Mouse (Mus musculus) limb, embryonic 10.5 days (tissue): ENCODE results near the gene A730071L15Rik. TPM values are rescaled to one million over a fixed set of nuclear protein-coding genes. Genes with fewer than 3 reads are reported as not detected.
A peak's percentile ranks its signal among the peaks of the same experiment; 100 is the strongest.

Experiments
- DNase-seq: peaks from one replicate; pipeline ENCODE4 v3.0.0-alpha.2; 2017; ENCODE audit warnings: low spot score
- H3K27ac ChIP-seq: fragments of 300-500 bp; sonication (generic); 2 replicates; pipeline ENCODE4 v1.5.1; 2016; ENCODE audit warnings: mild to moderate bottlenecking
- H3K27me3 ChIP-seq: fragments of 300-500 bp; sonication (generic); 2 replicates; pipeline ENCODE4 v1.6.1; 2016; ENCODE audit warnings: low read depth, mild to moderate bottlenecking; ENCODE audit not compliant: poor library complexity, severe bottlenecking
- H3K36me3 ChIP-seq: fragments of 300-500 bp; sonication (generic); 2 replicates; pipeline ENCODE4 v1.6.1; 2016; ENCODE audit warnings: mild to moderate bottlenecking, moderate library complexity
- H3K4me1 ChIP-seq: fragments of 300-500 bp; sonication (generic); 2 replicates; pipeline ENCODE4 v1.6.1; 2016
- H3K4me3 ChIP-seq: fragments of 300-500 bp; sonication (generic); 2 replicates; pipeline ENCODE4 v1.5.1; 2016; ENCODE audit warnings: mild to moderate bottlenecking, moderate library complexity
- H3K9me3 ChIP-seq: fragments of 300-500 bp; sonication (generic); replicated peaks from 2 replicates; pipeline ENCODE4 v1.6.1; 2016; ENCODE audit warnings: mild to moderate bottlenecking
- WGBS: fragments of 180-500 bp; shearing (Covaris S2); methylation state at CpG from one replicate; pipeline ENCODE4 v1.1.7; 2016; 5-methylcytosine and 5-hydroxymethylcytosine counted together
- polyA plus RNA-seq: library from polyadenylated mRNA; unstranded; fragments of >200 nt; fragmentation: Nextera tagmentation; extraction: Ambion mirVana; gene quantifications from 2 replicates; pipeline ENCODE4 v1.2.1, GENCODE M21; 2016

Gene A730071L15Rik
- polyA plus RNA-seq, 1 experiment from 2014 or later: 0.53 TPM

- Histone ChIP-seq H3K4me1 (peaks cover 4% of the 10 kb centered on the region), H3K9me3 (no peaks in the 10 kb centered on the region), H3K4me3 (no peak overlapping the region), H3K27me3 (no peaks in the 10 kb centered on the region), H3K27ac (no peak overlapping the region), H3K36me3 (peaks cover 59% of the 10 kb centered on the region)
- peak; percentile 78 for DNase-seq
- 30% methylated on average over 2 of the region's 2 CpGs for WGBS
Observed at GRCm38 (mm10) chr11:6187878-6188277, 12.0 kb upstream of the A730071L15Rik start.

GRCm38 (mm10) chr11:6196780-6197179, 3.0 kb upstream of the A730071L15Rik start:
- H3K36me3 ChIP-seq: peaks cover 37% of the 10 kb centered on the region
- H3K27ac ChIP-seq: no peak overlapping the region
- WGBS: 92% methylated on average over 8 of the region's 8 CpGs

GRCm38 (mm10) chr11:6198449-6198848, 1.4 kb upstream of the A730071L15Rik start:
- WGBS: 93% methylated on average over 4 of the region's 4 CpGs
- Histone ChIP-seq H3K9me3 (no peaks in the 10 kb centered on the region), H3K4me1 (peaks cover 22% of the 10 kb centered on the region), H3K4me3 (peak overlapping the region; percentile 97), H3K27me3 (no peaks in the 10 kb centered on the region), H3K36me3 (peaks cover 22% of the 10 kb centered on the region; the same call in 1 of the 2 replicates), H3K27ac (no peak overlapping the region)
- DNase-seq: no peak

More at GRCm38 (mm10) chr11:6196780-6197179, 3.0 kb upstream of the A730071L15Rik start:
- H3K4me3 ChIP-seq: no peak overlapping the region
- H3K9me3 ChIP-seq: no peaks in the 10 kb centered on the region
- H3K4me1 ChIP-seq: peaks cover 22% of the 10 kb centered on the region
- H3K27me3 ChIP-seq: no peaks in the 10 kb centered on the region
- DNase-seq: no peak

- H3K9me3 ChIP-seq: no peaks in the 10 kb centered on the region
- peak within 1 kb of the TSS; percentile 97 for H3K4me3 ChIP-seq
- peak; percentile 95 for DNase-seq
- H3K27ac ChIP-seq: peak within 1 kb of the TSS; percentile 97
- H3K36me3 ChIP-seq: peaks cover 14% of the 10 kb centered on the region; the same call in 1 of the 2 replicates
- WGBS: under 1% methylated on average over 39 of the region's 39 CpGs
- H3K27me3 ChIP-seq: no peaks in the 10 kb centered on the region
- peaks cover 22% of the 10 kb centered on the region for H3K4me1 ChIP-seq
Observed at GRCm38 (mm10) chr11:6200087-6200569, 299 bp downstream of the A730071L15Rik start, which contains the start of gene Nudcd3. Gene Nudcd3, minus strand, starts transcription at chr11:6200415.

DNA sequence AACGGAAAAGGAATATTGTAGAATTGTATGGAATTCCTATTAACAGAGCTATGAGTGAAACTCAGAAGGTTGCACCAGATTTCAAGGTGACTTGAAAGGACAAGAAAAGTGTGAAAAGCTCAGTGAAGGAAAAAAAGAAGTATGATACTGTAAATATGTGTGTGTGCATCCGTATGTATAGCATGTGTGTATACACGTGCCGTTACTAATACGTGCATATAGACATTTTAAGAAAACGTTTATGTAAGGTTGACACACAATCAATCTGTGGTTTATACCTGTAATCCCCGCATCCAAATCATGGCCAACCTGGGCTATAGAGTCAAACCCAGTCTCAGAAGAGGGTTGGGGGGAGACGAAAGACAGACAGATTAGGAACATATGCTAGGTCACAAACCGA, 741 bp downstream of the A730071L15Rik start:
- Histone ChIP-seq H3K4me3 (peak overlapping the region; percentile 97), H3K27me3 (no peaks in the 10 kb centered on the region), H3K36me3 (peaks cover 12% of the 10 kb centered on the region; the same call in 1 of the 2 replicates), H3K9me3 (no peaks in the 10 kb centered on the region), H3K27ac (peak overlapping the region; percentile 97), H3K4me1 (peaks cover 22% of the 10 kb centered on the region)
- no peak for DNase-seq
- 25% methylated on average over 9 of the region's 9 CpGs for WGBS

GRCm38 (mm10) chr11:6207090-6207489, 7.3 kb downstream of the A730071L15Rik start:
- no peak for DNase-seq
- no peak overlapping the region for H3K4me3 ChIP-seq
- 87% methylated on average over 2 of the region's 2 CpGs for WGBS
- H3K9me3 ChIP-seq: no peaks in the 10 kb centered on the region; the same call in 1 of the 2 replicates
- no peaks in the 10 kb centered on the region for H3K36me3 ChIP-seq
- no peaks in the 10 kb centered on the region for H3K4me1 ChIP-seq
- no peaks in the 10 kb centered on the region for H3K27me3 ChIP-seq
- no peak overlapping the region for H3K27ac ChIP-seq

DNA sequence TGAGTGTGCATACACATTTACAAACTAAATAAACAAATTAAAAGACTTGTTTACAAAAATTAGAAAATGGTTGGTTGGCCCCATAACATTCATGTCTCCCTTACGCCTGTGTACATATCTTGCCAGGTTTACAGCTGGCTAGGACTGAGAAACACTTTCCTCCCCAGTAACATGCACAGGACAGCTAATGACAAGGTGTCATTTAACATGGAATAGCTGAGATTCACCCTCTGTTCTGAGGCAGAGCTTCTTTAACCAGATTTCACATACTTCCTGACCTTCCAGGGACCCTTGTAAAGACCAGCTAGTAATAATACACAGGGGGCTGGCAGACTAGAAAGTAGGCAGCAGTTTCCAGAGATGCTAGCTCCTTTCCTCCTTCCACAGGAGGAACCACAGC, 8.3 kb downstream of the A730071L15Rik start:
- no peak for DNase-seq

GRCm38 (mm10) chr11:6216834-6217233, 17.0 kb downstream of the A730071L15Rik start:
- 71% methylated on average over 3 of the region's 3 CpGs for WGBS
- no peak overlapping the region for H3K27ac ChIP-seq
- DNase-seq: no peak

More for the DNA sequence above, 8.3 kb downstream of the A730071L15Rik start:
- Histone ChIP-seq H3K27ac (no peak overlapping the region), H3K4me3 (no peak overlapping the region), H3K36me3 (no peaks in the 10 kb centered on the region), H3K4me1 (no peaks in the 10 kb centered on the region), H3K9me3 (no peaks in the 10 kb centered on the region; the same call in 1 of the 2 replicates), H3K27me3 (no peaks in the 10 kb centered on the region)
- 87% methylated on average over 1 of the region's 1 CpGs for WGBS

GRCm38 (mm10) chr11:6218189-6218896, 18.5 kb downstream of the A730071L15Rik start:
- H3K4me1 ChIP-seq: no peaks in the 10 kb centered on the region; the same call in 1 of the 2 replicates
- 80% methylated on average over 11 of the region's 11 CpGs for WGBS
- H3K4me3 ChIP-seq: no peak overlapping the region
- no peaks in the 10 kb centered on the region for H3K27me3 ChIP-seq
- no peak for DNase-seq
- no peak overlapping the region for H3K27ac ChIP-seq
- H3K9me3 ChIP-seq: no peaks in the 10 kb centered on the region
- no peaks in the 10 kb centered on the region for H3K36me3 ChIP-seq

More at GRCm38 (mm10) chr11:6216834-6217233, 17.0 kb downstream of the A730071L15Rik start:
- no peaks in the 10 kb centered on the region for H3K36me3 ChIP-seq
- no peaks in the 10 kb centered on the region for H3K9me3 ChIP-seq
- H3K27me3 ChIP-seq: no peaks in the 10 kb centered on the region
- no peak overlapping the region for H3K4me3 ChIP-seq
- no peaks in the 10 kb centered on the region for H3K4me1 ChIP-seq

DNA sequence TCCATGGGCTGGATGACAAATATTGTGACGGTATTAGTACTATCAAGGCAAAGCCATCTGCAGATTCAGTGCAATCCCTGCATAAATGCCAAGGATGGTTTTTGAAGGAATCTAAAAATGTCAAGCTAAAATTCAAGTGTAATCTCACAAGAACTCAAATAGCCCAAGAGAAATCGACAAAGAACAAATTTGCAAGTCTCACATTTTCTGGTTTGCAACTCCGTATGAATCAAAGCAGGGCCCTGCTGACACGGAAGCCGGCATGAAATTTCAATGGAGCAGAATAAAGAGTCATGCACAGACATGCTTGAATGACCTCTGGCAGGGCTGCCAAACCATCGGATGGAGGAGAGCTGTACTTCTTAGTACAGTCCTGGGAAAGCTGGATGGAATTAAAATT, 20.1 kb downstream of the A730071L15Rik start:
- H3K27ac ChIP-seq: no peak overlapping the region
- no peaks in the 10 kb centered on the region for H3K36me3 ChIP-seq
- H3K4me1 ChIP-seq: no peaks in the 10 kb centered on the region; the same call in 1 of the 2 replicates
- H3K27me3 ChIP-seq: no peaks in the 10 kb centered on the region
- no peaks in the 10 kb centered on the region for H3K9me3 ChIP-seq
- WGBS: 91% methylated on average over 6 of the region's 6 CpGs
- H3K4me3 ChIP-seq: no peak overlapping the region
- DNase-seq: no peak

DNA sequence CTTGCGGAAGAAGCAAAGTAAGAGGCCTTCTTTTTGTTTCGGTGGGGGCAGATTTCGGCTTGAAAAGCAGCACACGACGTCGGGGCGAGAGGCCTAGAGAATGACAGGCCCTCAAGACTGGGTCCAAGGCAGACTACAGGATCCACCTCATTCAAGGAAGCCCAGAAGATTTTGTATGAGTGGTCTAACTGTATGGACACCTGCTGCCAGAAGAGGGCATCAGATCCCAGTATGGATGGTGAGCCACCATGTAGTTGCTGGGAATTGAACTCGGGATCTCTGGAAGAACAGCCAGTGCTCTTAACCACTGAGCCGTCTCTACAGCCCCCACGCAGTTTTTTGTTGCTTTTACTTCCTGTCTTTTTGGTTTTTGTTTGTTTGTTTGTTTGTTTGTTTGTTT, 22.4 kb downstream of the A730071L15Rik start:
- H3K4me1 ChIP-seq: no peaks in the 10 kb centered on the region; the same call in 1 of the 2 replicates
- no peak for DNase-seq
- H3K27me3 ChIP-seq: no peaks in the 10 kb centered on the region
- WGBS: 92% methylated on average over 10 of the region's 10 CpGs
- H3K27ac ChIP-seq: no peak overlapping the region
- no peak overlapping the region for H3K4me3 ChIP-seq
- H3K36me3 ChIP-seq: no peaks in the 10 kb centered on the region
- no peaks in the 10 kb centered on the region for H3K9me3 ChIP-seq

DNA sequence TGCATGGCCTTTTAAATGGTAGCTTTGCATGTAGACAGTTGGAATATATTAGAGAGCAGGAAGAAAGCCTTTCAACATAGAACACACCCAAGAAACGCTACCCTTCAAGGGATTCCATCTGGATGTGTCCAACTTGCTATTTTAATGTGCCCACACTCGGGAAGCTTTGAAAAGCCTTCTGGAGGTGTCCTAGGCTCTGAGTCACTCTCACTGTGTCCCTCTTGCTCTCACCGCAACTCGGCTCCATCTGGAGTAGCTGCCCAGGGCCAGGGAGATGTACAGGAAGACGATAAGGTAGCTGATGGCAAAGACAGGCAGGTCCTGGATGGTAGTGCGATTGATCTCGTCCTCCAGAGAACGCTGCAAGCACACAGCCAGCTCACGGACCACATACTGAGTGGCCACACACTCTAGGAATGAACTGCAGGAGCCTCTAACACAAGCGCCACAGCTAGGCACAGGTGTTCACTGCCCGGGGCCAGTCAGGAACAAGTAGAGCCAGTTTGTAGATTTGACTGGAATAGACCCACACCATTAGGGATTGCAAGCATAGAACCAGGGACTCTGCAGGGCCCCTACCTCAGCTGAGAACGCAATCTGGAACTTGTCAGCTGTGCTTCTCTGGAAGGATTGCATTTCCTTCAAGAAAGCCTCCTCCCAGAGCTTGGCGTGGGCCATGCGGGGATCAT, 24.9 kb downstream of the A730071L15Rik start:
- H3K27me3 ChIP-seq: no peaks in the 10 kb centered on the region
- WGBS: 81% methylated on average over 14 of the region's 14 CpGs
- no peak overlapping the region for H3K27ac ChIP-seq
- H3K9me3 ChIP-seq: no peaks in the 10 kb centered on the region
- DNase-seq: no peak
- no peak overlapping the region for H3K4me3 ChIP-seq
- no peaks in the 10 kb centered on the region; the same call in 1 of the 2 replicates for H3K4me1 ChIP-seq
- no peaks in the 10 kb centered on the region for H3K36me3 ChIP-seq

DNA sequence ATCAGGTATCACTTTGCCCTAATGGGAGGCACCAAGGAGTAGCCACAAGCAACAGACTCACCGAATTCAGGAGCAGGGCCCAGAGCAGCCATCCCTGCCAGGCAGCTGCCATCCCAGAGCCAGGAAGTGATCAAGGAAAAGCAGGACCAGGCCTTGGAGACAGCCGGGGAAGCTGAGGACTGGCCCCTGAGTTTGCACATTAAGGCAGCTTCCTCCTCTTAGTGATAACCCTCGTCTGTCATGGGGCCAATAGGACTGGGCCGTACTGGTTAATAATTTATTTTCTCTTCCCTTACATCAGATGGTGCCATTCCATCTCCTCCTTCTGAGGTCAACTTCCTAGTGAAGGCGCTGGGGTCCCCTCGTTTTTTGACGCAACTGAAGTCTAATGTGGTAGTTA, 30.2 kb downstream of the A730071L15Rik start, which contains the start of gene Npc1l1:
Npc1l1 (minus strand) TSS at position 132 of the 400 bp plus-strand sequence.
- WGBS: 83% methylated on average over 7 of the region's 7 CpGs
- Histone ChIP-seq H3K36me3 (no peaks in the 10 kb centered on the region), H3K27me3 (no peaks in the 10 kb centered on the region), H3K9me3 (no peaks in the 10 kb centered on the region), H3K4me3 (no peak within 1 kb of the TSS), H3K27ac (no peak within 1 kb of the TSS), H3K4me1 (no peaks in the 10 kb centered on the region)
- DNase-seq: no peak
